Mouse (Mus musculus) hindbrain, embryonic 15.5 days (tissue): Measurements from ENCODE around the gene Rad51. TPM values are rescaled to one million over a fixed set of nuclear protein-coding genes. Genes with fewer than 3 reads are reported as not detected.

Source experiments
- ATAC-seq: fragments of 200-750 bp; cut with Nextera tagmentation; 2 replicates; pipeline ENCODE4 v1.8.0; 2017; ENCODE audit warnings: low read depth, moderate number of reproducible peaks, moderate TSS enrichment; ENCODE audit not compliant: low FRiP score
- H3K27ac ChIP-seq: fragments of 300-500 bp; sonication (generic); replicated peaks from 2 replicates; pipeline ENCODE4 v1.5.1; 2015; ENCODE audit warnings: mild to moderate bottlenecking, inconsistent platforms
- H3K27me3 ChIP-seq: fragments of 300-500 bp; sonication (generic); 2 replicates; pipeline ENCODE4 v1.6.1; 2015; ENCODE audit warnings: control low read depth, inconsistent platforms
- H3K36me3 ChIP-seq: fragments of 300-500 bp; sonication (generic); 2 replicates; pipeline ENCODE4 v1.6.1; 2015; ENCODE audit warnings: control low read depth, inconsistent platforms
- H3K4me1 ChIP-seq: fragments of 300-500 bp; sonication (generic); replicated peaks from 2 replicates; pipeline ENCODE4 v1.6.1; 2015; ENCODE audit warnings: control low read depth, inconsistent platforms
- H3K4me2 ChIP-seq: fragments of 300-500 bp; sonication (generic); 2 replicates; pipeline ENCODE4 v1.6.1; 2015; ENCODE audit warnings: moderate library complexity, mild to moderate bottlenecking, inconsistent platforms
- H3K4me3 ChIP-seq: fragments of 300-500 bp; sonication (generic); 2 replicates; pipeline ENCODE4 v1.5.1; 2015; ENCODE audit warnings: mild to moderate bottlenecking, inconsistent platforms
- H3K9ac ChIP-seq: fragments of 300-500 bp; sonication (generic); 2 replicates; pipeline ENCODE4 v1.6.1; 2015; ENCODE audit warnings: inconsistent platforms
- H3K9me3 ChIP-seq: fragments of 300-500 bp; sonication (generic); 2 replicates; pipeline ENCODE4 v1.6.1; 2016; ENCODE audit warnings: control low read depth, inconsistent platforms
- WGBS: fragments of 180-500 bp; shearing (Covaris S2); methylation state at CpG from one replicate; pipeline ENCODE4 v1.1.7; 2015; 5-methylcytosine and 5-hydroxymethylcytosine counted together
- polyA plus RNA-seq: library from polyadenylated mRNA; unstranded; fragments of >200 nt; fragmentation: Nextera tagmentation; extraction: Ambion mirVana; gene quantifications from 2 replicates; pipeline ENCODE4 v1.2.1, GENCODE M21; 2015

Rad51 gene
- polyA plus RNA-seq, 1 experiment from 2014 or later = 12.7 TPM

DNA sequence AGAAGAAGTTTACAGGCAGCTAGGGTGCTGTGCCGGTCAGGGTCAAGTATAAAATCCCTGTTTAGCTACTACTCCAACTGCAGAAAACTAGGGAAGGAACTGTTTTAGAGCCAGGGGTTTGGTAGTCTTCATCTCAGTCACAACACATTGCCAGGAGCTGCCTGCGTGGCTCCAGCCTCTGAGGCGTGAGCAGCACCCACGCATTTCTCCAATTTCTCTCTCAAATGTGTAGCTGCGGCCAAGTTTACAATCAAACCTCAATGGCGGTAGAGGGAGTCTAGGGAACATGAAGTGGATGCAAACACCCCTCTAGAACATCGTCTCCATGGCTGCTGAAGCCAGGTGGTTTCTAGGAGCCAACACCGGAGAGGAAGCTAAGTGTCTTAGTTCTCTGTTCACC is 35.2 kb downstream of the Rad51 start:
- H3K9me3 ChIP-seq = no peaks in the 10 kb centered on the region
- H3K4me3 ChIP-seq = no peak overlapping the region
- no peak for ATAC-seq
- 96% methylated on average over 8 of the region's 8 CpGs for WGBS
- peaks cover 88% of the 10 kb centered on the region for H3K36me3 ChIP-seq
- no peak overlapping the region for H3K9ac ChIP-seq
- H3K27me3 ChIP-seq = no peaks in the 10 kb centered on the region
- H3K27ac ChIP-seq = no peak overlapping the region
- no peak overlapping the region for H3K4me2 ChIP-seq
- no peaks in the 10 kb centered on the region for H3K4me1 ChIP-seq

DNA sequence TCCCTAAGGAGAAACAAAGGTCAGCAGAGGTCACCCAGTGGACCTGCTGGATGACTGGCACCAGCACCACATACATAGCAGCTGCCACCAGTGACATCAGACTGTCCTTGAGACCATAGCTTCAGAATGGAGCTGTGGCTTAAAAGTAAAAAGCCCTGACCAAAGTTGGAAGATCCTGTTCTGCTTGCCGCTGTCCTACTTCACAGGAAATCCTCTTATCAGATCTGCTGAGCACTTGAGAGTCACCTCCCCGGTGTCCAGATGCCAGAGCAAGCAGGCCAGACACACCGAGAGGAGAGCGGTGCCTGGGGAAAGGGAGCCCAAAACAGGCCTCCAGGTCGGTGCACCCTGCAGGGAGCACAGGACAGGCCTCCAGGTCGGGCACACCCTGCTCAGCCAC is 39.7 kb downstream of the Rad51 start:
- Histone ChIP-seq H3K4me2 (no peak overlapping the region), H3K27me3 (no peaks in the 10 kb centered on the region), H3K36me3 (peaks cover 63% of the 10 kb centered on the region), H3K4me1 (peaks cover 18% of the 10 kb centered on the region), H3K27ac (no peak overlapping the region), H3K9me3 (no peaks in the 10 kb centered on the region), H3K4me3 (no peak overlapping the region), H3K9ac (no peak overlapping the region)
- WGBS = 84% methylated on average over 6 of the region's 6 CpGs
- ATAC-seq = no peak

DNA sequence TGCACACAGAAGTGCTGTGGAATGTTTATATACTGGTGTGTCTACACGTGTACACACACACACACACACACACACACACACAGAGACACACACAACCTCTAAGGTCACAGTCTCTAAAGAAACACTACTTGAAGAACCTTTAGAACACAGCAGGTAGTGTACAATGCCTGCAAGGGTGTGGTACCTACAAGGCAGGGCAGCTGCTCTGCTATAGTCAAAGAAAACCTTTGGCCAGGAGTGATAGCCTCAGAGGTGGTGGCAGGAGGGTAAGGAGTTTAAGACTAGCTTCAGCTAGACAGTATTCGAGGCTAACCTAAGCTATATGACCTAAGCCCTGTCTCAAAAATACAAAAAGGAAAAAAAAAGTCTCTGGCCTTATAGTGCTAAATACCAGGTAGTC is 42.1 kb downstream of the Rad51 start:
- no peak overlapping the region for H3K4me3 ChIP-seq
- WGBS = 92% methylated on average over 2 of the region's 2 CpGs

DNA sequence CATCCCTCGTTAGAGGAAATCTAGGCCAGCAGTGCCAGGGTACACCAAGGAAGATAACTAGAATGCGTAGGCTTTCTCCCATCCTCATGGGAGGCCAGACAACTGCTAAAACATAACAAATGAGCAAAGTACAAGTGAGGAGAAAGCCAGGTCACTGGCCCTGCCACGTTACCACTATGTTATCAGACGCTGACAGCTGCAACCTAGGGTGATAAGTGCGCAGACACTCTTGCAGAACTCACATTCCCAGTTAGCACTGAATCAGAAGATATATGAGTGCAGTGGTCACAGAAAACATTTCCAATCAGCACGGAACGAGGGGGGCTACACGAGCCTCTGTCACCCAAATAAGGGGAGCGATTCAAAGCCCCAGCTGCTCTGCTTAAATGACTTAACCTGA is 42.8 kb downstream of the Rad51 start:
- Histone ChIP-seq H3K27ac (no peak overlapping the region), H3K4me2 (peak overlapping the region; percentile 97), H3K27me3 (no peaks in the 10 kb centered on the region), H3K4me1 (peaks cover 24% of the 10 kb centered on the region), H3K4me3 (peak overlapping the region; percentile 99), H3K9ac (no peak overlapping the region), H3K36me3 (peaks cover 32% of the 10 kb centered on the region), H3K9me3 (no peaks in the 10 kb centered on the region)
- WGBS = 84% methylated on average over 9 of the region's 9 CpGs
- no peak for ATAC-seq

More for the DNA sequence above, 42.1 kb downstream of the Rad51 start:
- Histone ChIP-seq H3K4me1 (peaks cover 24% of the 10 kb centered on the region), H3K36me3 (peaks cover 39% of the 10 kb centered on the region), H3K9me3 (no peaks in the 10 kb centered on the region), H3K9ac (no peak overlapping the region), H3K4me2 (no peak overlapping the region), H3K27ac (no peak overlapping the region), H3K27me3 (no peaks in the 10 kb centered on the region)
- no peak for ATAC-seq

DNA sequence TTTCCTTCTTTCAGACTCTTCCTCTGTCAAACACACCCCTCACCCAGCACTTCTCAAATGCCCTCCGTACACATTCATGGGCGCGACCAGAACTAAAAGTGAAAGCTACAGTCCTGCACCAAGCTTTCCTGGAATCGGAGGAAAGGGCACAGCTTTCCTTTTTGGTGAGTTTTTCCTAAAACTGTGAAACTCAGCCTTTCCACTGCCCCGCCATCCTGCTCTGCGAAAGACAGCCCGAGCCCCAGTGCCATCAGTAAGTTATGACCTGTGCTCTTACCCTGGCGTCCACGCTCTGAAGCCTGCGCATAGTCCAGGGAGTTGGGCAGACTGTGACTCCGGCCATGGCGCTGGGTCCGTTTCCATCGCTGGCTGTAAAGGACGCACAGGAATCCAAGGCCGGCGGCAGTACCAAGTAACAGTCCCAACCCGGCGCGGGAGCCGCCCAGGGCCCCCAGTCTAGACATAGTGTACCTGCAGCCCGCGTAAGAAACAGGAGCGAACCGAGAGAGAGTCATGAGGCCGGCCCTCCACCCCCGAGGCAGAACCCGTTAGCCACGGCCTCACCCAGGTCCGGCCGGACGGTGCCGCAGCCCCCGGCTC is 43.6 kb downstream of the Rad51 start:
- Histone ChIP-seq H3K36me3 (peaks cover 24% of the 10 kb centered on the region), H3K4me2 (peak overlapping the region; percentile 97), H3K27me3 (no peaks in the 10 kb centered on the region), H3K9ac (peak overlapping the region; percentile 90), H3K4me3 (peak overlapping the region; percentile 99), H3K9me3 (no peaks in the 10 kb centered on the region), H3K27ac (peak overlapping the region; percentile 85), H3K4me1 (peaks cover 24% of the 10 kb centered on the region)
- WGBS = 7% methylated on average over 34 of the region's 34 CpGs
- no peak; the same call in 1 of the 2 replicates for ATAC-seq

DNA sequence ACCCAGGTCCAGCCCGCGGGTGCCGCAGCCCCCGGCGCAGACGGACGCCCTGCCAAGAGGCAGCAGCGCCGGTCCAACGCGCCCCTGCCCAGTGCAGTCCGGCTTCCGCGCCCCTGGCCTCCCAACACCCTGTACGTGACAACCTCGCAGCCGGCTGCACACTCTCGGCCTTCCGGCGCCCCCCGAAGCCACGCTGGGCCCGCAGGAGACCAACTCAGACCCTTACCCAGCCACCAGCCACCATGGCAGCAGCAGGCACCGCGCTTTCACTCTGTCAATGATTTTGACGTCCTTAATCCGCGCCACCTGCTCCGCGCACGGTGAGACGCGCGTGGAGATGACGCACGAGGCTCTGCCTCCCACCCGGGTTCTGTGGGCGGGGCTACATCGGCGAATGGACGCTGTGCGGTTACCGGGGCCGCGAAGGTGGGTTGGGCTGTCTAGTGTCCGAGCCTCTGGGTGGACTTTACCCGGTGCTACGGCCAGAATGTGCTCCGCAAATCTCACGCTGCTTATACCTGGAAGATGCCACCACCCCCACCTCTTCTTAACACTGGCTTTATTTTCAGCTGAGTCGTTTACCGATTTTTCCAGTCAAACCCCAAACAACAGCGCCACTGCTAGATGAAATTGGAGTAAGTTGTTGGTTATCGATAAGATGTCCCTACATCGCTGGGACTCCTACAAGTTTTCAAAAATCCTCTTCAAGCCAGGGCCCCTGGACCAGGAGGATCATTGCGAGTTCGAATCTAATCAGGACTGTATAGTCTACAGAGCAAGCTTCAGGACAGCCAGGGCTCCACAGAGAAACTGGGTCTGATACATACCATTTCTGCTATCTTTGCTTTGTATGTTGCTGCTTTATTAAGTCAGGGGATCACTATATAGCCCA is 44.3 kb downstream of the Rad51 start, which contains the start of gene Rmdn3:
Rmdn3 (minus strand) TSS at position 354 of the 892 bp plus-strand sequence.
- Histone ChIP-seq H3K27ac (peak within 1 kb of the TSS; percentile 85), H3K36me3 (peaks cover 17% of the 10 kb centered on the region), H3K4me3 (peak within 1 kb of the TSS; percentile 99), H3K27me3 (no peaks in the 10 kb centered on the region), H3K9ac (peak within 1 kb of the TSS; percentile 90), H3K4me2 (peak within 1 kb of the TSS; percentile 97), H3K4me1 (peaks cover 24% of the 10 kb centered on the region), H3K9me3 (no peaks in the 10 kb centered on the region)
- ATAC-seq = peak; percentile 93
- 2% methylated on average over 53 of the region's 57 CpGs for WGBS

DNA sequence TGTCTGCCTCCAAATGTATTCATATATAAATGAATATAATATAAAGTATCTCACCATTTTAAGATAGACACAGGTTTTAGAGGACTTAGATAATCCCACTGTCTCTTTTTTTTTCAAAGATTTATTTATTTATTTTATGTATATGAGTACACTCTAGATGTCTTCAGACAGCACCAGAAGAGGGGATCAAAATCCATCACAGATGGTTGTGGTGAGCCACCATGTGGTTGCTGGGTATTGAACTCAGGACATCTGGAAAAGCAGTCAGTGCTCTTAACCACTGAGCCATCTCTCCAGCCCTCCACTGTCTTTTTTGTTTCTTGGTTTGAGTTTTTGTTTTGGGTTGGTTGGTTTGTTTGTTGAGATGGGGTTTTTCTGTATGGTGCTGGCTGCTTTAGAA is 45.2 kb downstream of the Rad51 start:
- H3K4me3 ChIP-seq = 0 out of 2 replicates have a peak overlapping the region, but pooled peaks have one; percentile 99
- no peak for ATAC-seq
- H3K27ac ChIP-seq = no peak overlapping the region
- peak overlapping the region; percentile 97 for H3K4me2 ChIP-seq
- H3K36me3 ChIP-seq = peaks cover 12% of the 10 kb centered on the region
- peaks cover 24% of the 10 kb centered on the region for H3K4me1 ChIP-seq
- H3K9ac ChIP-seq = no peak overlapping the region
- H3K27me3 ChIP-seq = no peaks in the 10 kb centered on the region
- no peaks in the 10 kb centered on the region for H3K9me3 ChIP-seq

DNA sequence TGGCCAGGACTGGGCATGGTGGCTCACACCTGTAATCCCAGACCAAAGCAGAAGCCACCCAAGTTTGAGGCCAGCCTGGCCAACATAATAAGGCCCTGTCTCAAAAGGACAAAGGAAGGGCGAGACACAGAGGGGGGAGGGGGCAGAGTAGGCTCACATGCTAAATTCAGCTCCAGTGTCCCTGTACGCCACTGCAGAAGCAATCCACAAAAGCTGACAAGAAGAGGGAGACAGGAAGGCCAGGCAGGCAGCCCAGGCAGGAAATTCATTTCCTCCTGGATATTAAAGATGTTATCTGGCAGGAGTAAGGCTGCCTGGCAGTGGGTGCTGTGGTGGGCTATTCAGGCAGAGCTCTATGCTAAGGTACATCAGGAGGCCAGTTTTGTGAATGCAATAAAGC is 48.7 kb downstream of the Rad51 start:
- no peak overlapping the region for H3K27ac ChIP-seq
- H3K4me3 ChIP-seq = no peak overlapping the region
- no peaks in the 10 kb centered on the region for H3K9me3 ChIP-seq
- ATAC-seq = no peak
- 21% methylated on average over 2 of the region's 2 CpGs for WGBS
- peaks cover 8% of the 10 kb centered on the region for H3K4me1 ChIP-seq
- H3K36me3 ChIP-seq = no peaks in the 10 kb centered on the region
- H3K27me3 ChIP-seq = peaks cover 15% of the 10 kb centered on the region
- H3K4me2 ChIP-seq = no peak overlapping the region
- no peak overlapping the region for H3K9ac ChIP-seq

DNA sequence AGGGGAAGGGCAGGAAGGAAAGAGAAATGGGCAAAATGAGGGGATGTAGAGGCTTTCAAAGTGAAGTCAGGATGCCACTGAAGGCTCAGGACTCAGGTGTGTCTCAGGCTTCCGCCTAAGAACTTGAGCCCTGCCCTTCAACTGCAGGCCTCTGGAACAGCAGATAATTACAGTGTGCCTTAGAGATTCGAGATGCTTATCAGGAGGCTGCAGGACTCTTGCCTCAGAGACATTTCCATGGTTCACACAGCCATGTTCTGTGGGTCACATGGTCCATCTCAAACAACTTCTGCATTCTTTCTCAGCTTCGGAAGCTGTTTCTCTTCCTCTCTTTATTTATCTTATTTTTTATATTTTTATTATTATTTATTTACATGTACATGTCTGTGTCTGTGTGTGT is 50.5 kb downstream of the Rad51 start:
- ATAC-seq = no peak
- Histone ChIP-seq H3K36me3 (no peaks in the 10 kb centered on the region), H3K9me3 (no peaks in the 10 kb centered on the region), H3K9ac (no peak overlapping the region), H3K4me1 (peaks cover 16% of the 10 kb centered on the region), H3K27ac (no peak overlapping the region), H3K4me3 (no peak overlapping the region), H3K4me2 (no peak overlapping the region), H3K27me3 (peaks cover 15% of the 10 kb centered on the region)
- 77% methylated on average over 3 of the region's 3 CpGs for whole genome bisulfite sequencing

DNA sequence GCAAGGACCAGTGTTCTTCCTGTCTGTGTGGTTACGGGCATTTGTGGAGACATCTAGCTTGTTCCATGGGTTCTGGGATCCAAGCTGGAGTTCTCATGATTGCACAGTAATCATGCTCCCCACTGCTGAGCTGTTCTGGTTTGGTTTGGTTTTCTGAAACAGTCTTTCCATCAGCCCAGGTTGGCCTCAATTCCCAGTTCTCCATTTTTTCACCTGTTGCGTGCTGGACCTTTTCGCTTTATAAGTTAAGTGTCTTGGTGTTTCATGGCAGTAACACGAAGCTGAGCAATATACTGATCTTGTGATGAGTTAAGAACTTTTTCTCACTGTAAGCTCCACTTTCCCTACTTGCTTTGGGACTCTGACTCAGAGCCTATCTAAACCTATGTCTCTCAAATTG is 51.4 kb downstream of the Rad51 start:
- ATAC-seq = no peak
- WGBS = 92% methylated on average over 4 of the region's 4 CpGs
- H3K4me2 ChIP-seq = no peak overlapping the region
- H3K4me1 ChIP-seq = peaks cover 16% of the 10 kb centered on the region
- H3K9me3 ChIP-seq = no peaks in the 10 kb centered on the region
- no peak overlapping the region for H3K27ac ChIP-seq
- H3K27me3 ChIP-seq = peaks cover 15% of the 10 kb centered on the region
- H3K4me3 ChIP-seq = no peak overlapping the region
- H3K9ac ChIP-seq = no peak overlapping the region
- no peaks in the 10 kb centered on the region for H3K36me3 ChIP-seq

DNA sequence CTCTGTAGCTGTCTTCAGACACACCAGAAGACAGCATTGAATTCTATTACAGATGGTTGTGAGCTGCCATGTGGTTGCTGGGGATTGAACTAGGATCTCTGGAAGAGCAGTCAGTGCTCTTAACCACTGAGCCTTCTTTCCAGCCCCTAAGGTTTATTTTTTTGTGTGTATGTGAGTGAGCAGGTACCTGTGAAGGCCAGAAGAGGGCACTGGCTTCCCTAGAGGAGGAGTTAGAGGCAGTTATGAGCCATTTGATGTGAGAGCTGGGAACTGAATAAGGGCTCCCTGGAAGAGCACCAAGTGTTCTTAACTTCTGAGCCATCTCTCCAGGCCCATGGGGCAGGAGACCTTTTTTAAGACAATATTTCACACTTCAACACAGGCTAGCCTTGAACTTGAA is 52.8 kb downstream of the Rad51 start:
- no peaks in the 10 kb centered on the region for H3K9me3 ChIP-seq
- no peak overlapping the region for H3K27ac ChIP-seq
- H3K9ac ChIP-seq = no peak overlapping the region
- H3K36me3 ChIP-seq = no peaks in the 10 kb centered on the region
- H3K27me3 ChIP-seq = peaks cover 15% of the 10 kb centered on the region
- no peak overlapping the region for H3K4me2 ChIP-seq
- H3K4me3 ChIP-seq = no peak overlapping the region
- peaks cover 16% of the 10 kb centered on the region for H3K4me1 ChIP-seq
- ATAC-seq = no peak
